Mouse (Mus musculus): ENCODE data around the gene Gtf3c3. TPM values are rescaled to one million over a fixed set of nuclear protein-coding genes. Genes with fewer than 3 reads are reported as not detected.

The Gtf3c3 gene
- total RNA-seq, 2 experiments from 2014 or later = 15.5 to 21.6 TPM

Other genes starting within 250 kb of the Gtf3c3 start
- gene Hecw2, start 243.8 kb downstream of the Gtf3c3 start, total RNA-seq (2021) = 1 to 10 TPM; 6.9 TPM
- under 1 TPM in 1 of 2 experiments, not detected in 1; 0.15 TPM for gene Ccdc150, start 188.3 kb downstream of the Gtf3c3 start, total RNA-seq (2021)
- 1 to 10 TPM; 8.6 to 9.0 TPM for gene Pgap1, start 118.7 kb upstream of the Gtf3c3 start, total RNA-seq (2021)